Mouse (Mus musculus): ENCODE data around the gene Mycl. TPM values are rescaled to one million over a fixed set of nuclear protein-coding genes. Genes with fewer than 3 reads are reported as not detected.

The Mycl gene
- total RNA-seq (2023): 1 to 10 TPM in 1 of 2 experiments, under 1 TPM in 1; 0.62 to 1.1 TPM

DNA sequence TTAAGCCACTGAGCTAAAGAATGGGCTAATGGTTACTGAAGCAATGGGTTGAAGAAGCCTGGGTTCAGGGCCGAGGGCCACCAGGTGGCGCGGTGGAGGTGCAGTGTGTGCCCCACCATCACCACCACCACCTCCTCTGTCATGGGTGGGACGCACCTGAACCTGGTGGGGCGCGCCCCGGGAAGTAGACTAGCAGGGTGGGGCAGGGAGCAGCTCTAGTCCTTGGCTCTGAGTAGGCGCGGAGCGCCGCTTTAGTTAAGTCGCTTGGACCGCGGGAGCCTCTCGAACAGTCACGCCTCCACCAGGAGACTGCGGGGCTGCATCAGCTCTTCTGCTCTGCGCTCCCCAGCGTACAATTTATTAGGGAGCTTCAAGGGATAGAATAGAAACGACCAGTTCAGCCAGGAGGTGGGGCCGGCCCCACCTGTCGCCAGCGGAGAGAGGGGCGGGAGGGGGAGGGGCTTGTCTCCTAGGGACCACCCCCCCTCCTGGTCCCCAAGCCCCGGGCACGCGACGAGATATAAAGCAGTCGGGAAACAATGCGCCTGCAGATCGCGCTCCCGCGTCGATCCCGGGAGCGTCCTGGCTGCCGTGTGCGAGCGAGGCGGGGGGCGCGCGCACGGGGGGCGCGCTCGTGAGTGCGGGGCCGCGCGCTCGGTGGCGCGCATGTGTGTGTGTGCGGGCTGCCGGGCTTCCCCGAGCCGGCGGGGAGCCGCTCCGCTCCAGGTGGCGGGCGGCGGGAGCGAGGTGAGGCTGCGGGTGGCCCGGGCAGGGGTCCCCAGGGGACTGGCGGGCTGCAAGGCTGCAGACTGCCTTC lies at the start of gene Mycl:
Gene Mycl, plus strand, starts transcription at position 249 of the 817 bp plus-strand sequence.

DNA sequence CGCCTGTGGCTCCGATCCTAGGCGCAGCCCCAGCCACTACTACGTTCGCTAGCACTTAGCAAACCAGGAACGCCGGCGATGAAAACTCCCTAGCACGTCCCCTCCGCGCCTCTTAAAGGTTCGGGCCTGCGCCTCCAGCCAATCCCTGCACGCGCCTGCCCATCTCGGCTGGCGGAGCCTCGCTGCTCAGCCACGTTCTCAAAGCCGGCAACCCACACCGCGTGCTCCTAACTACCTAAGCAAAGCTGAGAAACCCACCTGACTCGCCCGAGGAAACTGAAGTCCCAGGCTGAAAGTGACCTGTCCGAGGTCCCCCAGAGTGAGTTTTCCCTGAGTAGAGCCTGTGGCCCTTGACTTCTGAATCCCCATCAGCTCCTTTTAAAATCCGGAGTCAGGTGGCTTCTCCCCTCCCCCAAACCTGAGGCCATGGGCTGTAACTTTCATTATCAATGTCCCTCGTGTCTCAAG lies 34.3 kb upstream of the Mycl start, which contains the start of gene Mfsd2a:
Gene Mfsd2a, minus strand, starts transcription at position 89 of the 468 bp plus-strand sequence.

DNA sequence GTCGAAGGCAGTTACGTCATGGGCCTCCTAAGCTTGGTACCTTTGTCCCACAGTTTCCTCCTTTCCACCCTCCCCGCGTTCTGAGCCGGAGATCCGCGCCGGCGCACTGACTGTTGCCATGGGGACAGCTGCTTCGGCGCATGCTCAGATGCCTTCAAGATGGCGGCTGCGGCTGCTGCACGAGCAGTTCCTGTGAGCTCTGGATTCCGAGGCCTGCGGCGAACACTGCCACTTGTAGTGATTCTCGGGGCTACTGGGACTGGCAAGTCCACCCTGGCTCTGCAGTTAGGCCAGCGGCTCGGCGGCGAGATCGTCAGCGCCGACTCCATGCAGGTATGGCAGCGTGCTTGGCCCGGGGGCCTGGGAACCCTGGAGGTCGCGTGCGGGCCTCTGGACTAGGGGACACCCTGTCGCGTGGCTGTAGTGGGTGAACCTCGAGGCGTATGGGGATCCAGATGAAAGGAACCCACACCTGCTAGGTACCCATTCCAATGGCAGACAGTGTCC lies 21.1 kb downstream of the Mycl start, which contains the start of gene Trit1:
Gene Trit1, plus strand, starts transcription at position 147 of the 507 bp plus-strand sequence.

Other genes with a start within 250 kb of the Mycl start
- gene Ppt1, start 159.4 kb upstream of the Mycl start, total RNA-seq (2023): 10 to 100 TPM; 40.5 to 44.9 TPM
- 100 to 1,000 TPM; 406 to 432 TPM for gene Cap1, start 109.6 kb upstream of the Mycl start, total RNA-seq (2023)
- 1 to 10 TPM in 1 of 2 experiments, under 1 TPM in 1; 0.30 to 2.6 TPM for gene Mfsd2a, start 34.5 kb upstream of the Mycl start, total RNA-seq (2023)
- 10 to 100 TPM; 12.1 to 16.5 TPM for gene Trit1, start 20.9 kb downstream of the Mycl start, total RNA-seq (2023)
- gene Bmp8b, start 109.5 kb downstream of the Mycl start, total RNA-seq (2023): not detected
- gene Oxct2b, start 120.6 kb downstream of the Mycl start, total RNA-seq (2023): not detected
- 10 to 100 TPM; 62.0 to 68.1 TPM for gene Ppie, start 144.3 kb downstream of the Mycl start, total RNA-seq (2023)
- not detected for gene Hpcal4, start 187.6 kb downstream of the Mycl start, total RNA-seq (2023)
- gene Nt5c1a, start 205.9 kb downstream of the Mycl start, total RNA-seq (2023): not detected
- under 1 TPM in 1 of 2 experiments, not detected in 1; 0.23 TPM for gene Heyl, start 237.9 kb downstream of the Mycl start, total RNA-seq (2023)

Data from T-cell, adult 66 days (primary cell).